Mouse (Mus musculus): ENCODE results near the gene Rps25. TPM values are rescaled to one million over a fixed set of nuclear protein-coding genes. Genes with fewer than 3 reads are reported as not detected.
"Not testable (repeated sequence)": the region's sequence is repeated elsewhere in the genome, so short reads cannot be mapped to it uniquely, and the experiment has no call there.

Gene Rps25
- polyA plus RNA-seq, 1 experiment from 2014 or later = 919 TPM

- peaks cover 55% of the 10 kb centered on the region for H3K36me3 ChIP-seq (ENCODE audit: control insufficient read depth, insufficient read depth)
- no peak overlapping the region for H3K4me3 ChIP-seq (ENCODE audit: low read length)
- no peak overlapping the region for H3K9ac ChIP-seq (ENCODE audit: low read length)
- peaks cover 13% of the 10 kb centered on the region for H3K4me1 ChIP-seq (ENCODE audit: control insufficient read depth, insufficient read depth, low read length)
- ATAC-seq (replicated peaks; ENCODE audit: extremely low read depth, insufficient read depth, low FRiP score) = no peak
- no peak overlapping the region for H3K27ac ChIP-seq (ENCODE audit: low read length)
- 91% methylated on average over 1 of the region's 1 CpGs for WGBS
- H3K4me2 ChIP-seq (ENCODE audit: low read depth, low read length) = no peak overlapping the region
- no peaks in the 10 kb centered on the region for H3K27me3 ChIP-seq (ENCODE audit: control insufficient read depth, insufficient read depth, low read length)
- no peaks in the 10 kb centered on the region for H3K9me3 ChIP-seq (replicated peaks; ENCODE audit: control insufficient read depth, low read length)
Observed at GRCm38 (mm10) chr9:44411601-44412130, 4.7 kb downstream of the Rps25 start.

DNA sequence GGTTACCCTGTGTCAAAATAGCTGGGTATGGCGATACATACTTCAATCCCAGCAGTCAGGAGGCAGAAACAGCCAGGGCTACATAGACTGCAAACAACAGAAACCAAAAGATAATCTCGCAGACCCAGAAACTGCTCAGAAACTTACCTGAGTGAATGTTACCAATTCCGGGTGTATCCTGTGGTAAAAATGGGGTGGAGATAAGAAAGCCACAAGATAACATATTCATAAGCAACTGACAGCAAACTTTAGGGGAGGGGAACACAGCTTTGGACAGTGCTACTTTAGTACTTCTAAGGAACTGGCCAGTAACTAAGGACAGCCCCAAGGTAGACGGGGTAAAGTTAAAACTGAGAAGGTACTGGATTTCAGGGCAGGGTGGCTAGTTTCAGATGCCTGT lies 5.4 kb downstream of the Rps25 start:
- Histone ChIP-seq H3K9me3 (replicated peaks; ENCODE audit: control insufficient read depth, low read length) (no peaks in the 10 kb centered on the region), H3K4me1 (ENCODE audit: control insufficient read depth, insufficient read depth, low read length) (peaks cover 17% of the 10 kb centered on the region), H3K36me3 (ENCODE audit: control insufficient read depth, insufficient read depth) (peaks cover 55% of the 10 kb centered on the region), H3K27me3 (ENCODE audit: control insufficient read depth, insufficient read depth, low read length) (no peaks in the 10 kb centered on the region), H3K4me3 (ENCODE audit: low read length) (no peak overlapping the region), H3K9ac (ENCODE audit: low read length) (no peak overlapping the region), H3K27ac (ENCODE audit: low read length) (no peak overlapping the region), H3K4me2 (ENCODE audit: low read depth, low read length) (no peak overlapping the region)
- WGBS = 65% methylated on average over 4 of the region's 4 CpGs
- ATAC-seq (replicated peaks; ENCODE audit: extremely low read depth, insufficient read depth, low FRiP score) = no peak

DNA sequence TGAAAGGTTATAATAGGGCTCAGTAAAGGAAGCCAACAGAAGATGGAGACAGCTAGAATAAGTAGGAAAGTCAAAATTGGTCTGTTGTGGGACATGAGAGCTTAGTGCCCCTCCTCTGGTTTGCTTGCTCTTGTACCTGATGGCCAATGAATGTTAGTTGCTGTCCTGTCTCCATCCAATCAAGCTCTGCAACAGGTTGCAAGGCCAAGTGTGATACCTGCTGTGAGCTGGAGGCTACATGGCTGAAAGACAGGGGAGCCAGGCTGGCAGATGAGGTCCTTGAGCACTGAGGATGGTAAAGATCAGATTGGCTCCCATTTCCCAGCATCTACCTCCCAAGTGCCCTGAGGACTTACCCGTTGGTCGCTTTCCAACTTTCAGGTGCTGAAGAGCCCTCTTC lies 5.8 kb downstream of the Rps25 start:
- 65% methylated on average over 2 of the region's 2 CpGs for WGBS
- Histone ChIP-seq H3K36me3 (ENCODE audit: control insufficient read depth, insufficient read depth) (peaks cover 55% of the 10 kb centered on the region), H3K9me3 (replicated peaks; ENCODE audit: control insufficient read depth, low read length) (no peaks in the 10 kb centered on the region)

GRCm38 (mm10) chr9:44417156-44417891 lies 10.4 kb downstream of the Rps25 start:
- 6% methylated on average over 26 of the region's 26 CpGs for WGBS
- Histone ChIP-seq H3K9me3 (replicated peaks; ENCODE audit: control insufficient read depth, low read length) (no peaks in the 10 kb centered on the region), H3K9ac (ENCODE audit: low read length) (peak overlapping the region; percentile 97), H3K4me3 (ENCODE audit: low read length) (peak overlapping the region; percentile 98), H3K27me3 (ENCODE audit: control insufficient read depth, insufficient read depth, low read length) (no peaks in the 10 kb centered on the region), H3K27ac (ENCODE audit: low read length) (peak overlapping the region; percentile 76), H3K4me1 (ENCODE audit: control insufficient read depth, insufficient read depth, low read length) (peaks cover 11% of the 10 kb centered on the region), H3K4me2 (ENCODE audit: low read depth, low read length) (peak overlapping the region; percentile 97), H3K36me3 (ENCODE audit: control insufficient read depth, insufficient read depth) (peaks cover 20% of the 10 kb centered on the region; the same call in 1 of the 2 replicates)
- peak; percentile 38; the same call in 1 of the 2 replicates for ATAC-seq (replicated peaks; ENCODE audit: extremely low read depth, insufficient read depth, low FRiP score)

More for the DNA sequence above, 5.8 kb downstream of the Rps25 start:
- ATAC-seq (replicated peaks; ENCODE audit: extremely low read depth, insufficient read depth, low FRiP score) = no peak
- no peak overlapping the region for H3K27ac ChIP-seq (ENCODE audit: low read length)
- no peak overlapping the region for H3K4me3 ChIP-seq (ENCODE audit: low read length)
- H3K4me1 ChIP-seq (ENCODE audit: control insufficient read depth, insufficient read depth, low read length) = peaks cover 19% of the 10 kb centered on the region
- H3K27me3 ChIP-seq (ENCODE audit: control insufficient read depth, insufficient read depth, low read length) = no peaks in the 10 kb centered on the region
- no peak overlapping the region for H3K4me2 ChIP-seq (ENCODE audit: low read depth, low read length)
- H3K9ac ChIP-seq (ENCODE audit: low read length) = no peak overlapping the region

GRCm38 (mm10) chr9:44417892-44418363 lies 11.0 kb downstream of the Rps25 start:
- peak; percentile 96 for ATAC-seq (replicated peaks; ENCODE audit: extremely low read depth, insufficient read depth, low FRiP score)
- under 1% methylated on average over 38 of the region's 38 CpGs for WGBS
- no peaks in the 10 kb centered on the region for H3K27me3 ChIP-seq (ENCODE audit: control insufficient read depth, insufficient read depth, low read length)
- peak overlapping the region; percentile 97 for H3K4me2 ChIP-seq (ENCODE audit: low read depth, low read length)
- peaks cover 17% of the 10 kb centered on the region; the same call in 1 of the 2 replicates for H3K36me3 ChIP-seq (ENCODE audit: control insufficient read depth, insufficient read depth)
- H3K9ac ChIP-seq (ENCODE audit: low read length) = peak overlapping the region; percentile 97
- H3K27ac ChIP-seq (ENCODE audit: low read length) = peak overlapping the region; percentile 76
- no peaks in the 10 kb centered on the region for H3K9me3 ChIP-seq (replicated peaks; ENCODE audit: control insufficient read depth, low read length)
- peak overlapping the region; percentile 98 for H3K4me3 ChIP-seq (ENCODE audit: low read length)
- H3K4me1 ChIP-seq (ENCODE audit: control insufficient read depth, insufficient read depth, low read length) = peaks cover 11% of the 10 kb centered on the region

GRCm38 (mm10) chr9:44418519-44419385 lies 11.8 kb downstream of the Rps25 start, which contains the start of gene Ccdc84:
Gene Ccdc84 (minus strand): TSS chr9:44418569.
- no peaks in the 10 kb centered on the region for H3K9me3 ChIP-seq (replicated peaks; ENCODE audit: control insufficient read depth, low read length)
- H3K27ac ChIP-seq (ENCODE audit: low read length) = peak within 1 kb of the TSS; percentile 76
- H3K27me3 ChIP-seq (ENCODE audit: control insufficient read depth, insufficient read depth, low read length) = no peaks in the 10 kb centered on the region
- H3K4me1 ChIP-seq (ENCODE audit: control insufficient read depth, insufficient read depth, low read length) = peaks cover 11% of the 10 kb centered on the region
- no peak for ATAC-seq (replicated peaks; ENCODE audit: extremely low read depth, insufficient read depth, low FRiP score)
- peak within 1 kb of the TSS; percentile 98 for H3K4me3 ChIP-seq (ENCODE audit: low read length)
- H3K36me3 ChIP-seq (ENCODE audit: control insufficient read depth, insufficient read depth) = 0 out of 2 replicates have a peak, but pooled peaks cover 13% of the 10 kb centered on the region
- peak within 1 kb of the TSS; percentile 97 for H3K4me2 ChIP-seq (ENCODE audit: low read depth, low read length)
- peak within 1 kb of the TSS; percentile 97 for H3K9ac ChIP-seq (ENCODE audit: low read length)
- WGBS = 74% methylated on average over 14 of the region's 14 CpGs

- peaks cover 11% of the 10 kb centered on the region for H3K4me1 ChIP-seq (ENCODE audit: control insufficient read depth, insufficient read depth, low read length)
- not testable (repeated sequence) for ATAC-seq (replicated peaks; ENCODE audit: extremely low read depth, insufficient read depth, low FRiP score); H3K27ac ChIP-seq (ENCODE audit: low read length); H3K36me3 ChIP-seq (ENCODE audit: control insufficient read depth, insufficient read depth); H3K9me3 ChIP-seq (replicated peaks; ENCODE audit: control insufficient read depth, low read length); H3K9ac ChIP-seq (ENCODE audit: low read length); H3K4me3 ChIP-seq (ENCODE audit: low read length); H3K27me3 ChIP-seq (ENCODE audit: control insufficient read depth, insufficient read depth, low read length); H3K4me2 ChIP-seq (ENCODE audit: low read depth, low read length)
- WGBS = 90% methylated on average over 9 of the region's 9 CpGs
Observed at GRCm38 (mm10) chr9:44419730-44420129, 12.8 kb downstream of the Rps25 start.

DNA sequence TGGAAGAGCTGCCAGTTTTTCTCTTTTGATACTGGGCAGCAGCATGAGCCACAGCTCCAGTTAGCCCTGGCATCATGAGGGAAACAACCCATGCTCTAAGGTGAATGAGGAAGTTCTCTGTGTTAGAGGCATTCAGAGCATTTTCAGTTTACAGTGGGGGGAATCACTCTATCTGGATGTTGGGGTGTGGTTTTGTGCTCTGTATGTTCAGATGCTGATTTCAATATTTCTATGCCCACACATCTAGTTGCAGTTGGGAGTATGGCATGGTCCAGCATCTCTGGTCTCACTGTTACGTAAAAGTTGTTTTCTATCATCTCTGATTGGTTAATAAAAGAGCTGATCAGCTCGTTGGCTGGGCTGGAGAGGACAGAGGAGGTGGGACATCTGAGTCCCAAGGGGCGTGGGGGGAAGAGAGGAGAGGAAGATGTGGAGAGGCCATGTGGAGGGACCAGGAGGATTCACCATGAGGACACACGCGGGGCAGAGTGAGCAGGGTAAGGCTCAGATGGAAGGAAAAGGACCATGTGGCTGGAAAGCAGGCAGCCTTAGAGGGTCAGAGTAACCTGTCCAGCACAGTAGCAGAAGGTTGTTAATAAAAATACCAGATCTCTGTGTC lies 13.4 kb downstream of the Rps25 start:
- H3K4me1 ChIP-seq (ENCODE audit: control insufficient read depth, insufficient read depth, low read length) = peaks cover 11% of the 10 kb centered on the region
- no peaks in the 10 kb centered on the region for H3K27me3 ChIP-seq (ENCODE audit: control insufficient read depth, insufficient read depth, low read length)
- H3K27ac ChIP-seq (ENCODE audit: low read length) = no peak overlapping the region
- WGBS = 70% methylated on average over 5 of the region's 5 CpGs
- no peak overlapping the region for H3K9ac ChIP-seq (ENCODE audit: low read length)
- ATAC-seq (replicated peaks; ENCODE audit: extremely low read depth, insufficient read depth, low FRiP score) = no peak
- H3K4me3 ChIP-seq (ENCODE audit: low read length) = no peak overlapping the region
- no peak overlapping the region for H3K4me2 ChIP-seq (ENCODE audit: low read depth, low read length)
- H3K36me3 ChIP-seq (ENCODE audit: control insufficient read depth, insufficient read depth) = 0 out of 2 replicates have a peak, but pooled peaks cover 3% of the 10 kb centered on the region
- no peaks in the 10 kb centered on the region for H3K9me3 ChIP-seq (replicated peaks; ENCODE audit: control insufficient read depth, low read length)
